13 mouse cellular contexts compared by ENCODE assay signal in genomic region chr5:130792755-130793452, GRCm38 (mm10).
DNase-seq lines count a peak whose midpoint lies in the region; ATAC-seq and TF ChIP-seq lines count a peak whose summit lies in the region.
"Had no signal": no experiment of that assay in that cellular context is flagged by ENCODE, and none has a peak within 500 bp of the region (broad histone marks: within the 10 kb centered on the region; RNA-seq: fewer than 3 reads in every experiment).

No protein-coding gene starts in this region.

- peak; percentile 63 for DNase-seq in forebrain, embryonic 14.5 days (ENCODE audit: low spot score)
- no peak for DNase-seq in forebrain, embryonic 10.5 days (ENCODE audit: extremely low spot score, low spot score)
- DNase-seq in lung, embryonic 14.5 days: peak; percentile 23
- DNase-seq in lung, postnatal 0 days (ENCODE audit: low spot score): no peak
- peak; percentile 70 for DNase-seq in cerebellum, adult 9-11 months
- DNase-seq in left cerebral cortex, postnatal 25 days (ENCODE audit: low spot score in 2 of 2): peak; percentile 67 to 77
- no peak for DNase-seq in gastrocnemius, postnatal 10 days
- DNase-seq: kidney, postnatal 36 days; liver had no signal

- no peaks in the 10 kb centered on the region for H3K27me3 ChIP-seq in forebrain, embryonic 14.5 days (replicated peaks; ENCODE audit: control insufficient read depth, insufficient read depth, low read length)
- no peaks in the 10 kb centered on the region for H3K27me3 ChIP-seq in forebrain, embryonic 10.5 days (ENCODE audit: poor library complexity, severe bottlenecking)
- H3K27me3 ChIP-seq in lung, embryonic 14.5 days (ENCODE audit: insufficient read depth, low read length): no peaks in the 10 kb centered on the region
- no peaks in the 10 kb centered on the region for H3K27me3 ChIP-seq in lung, postnatal 0 days (replicated peaks; ENCODE audit: insufficient read depth, low read length)
- no peaks in the 10 kb centered on the region for H3K27me3 ChIP-seq in kidney, embryonic 14.5 days (ENCODE audit: control insufficient read depth, insufficient read depth, low read length)
- H3K27me3 ChIP-seq: embryonic facial prominence, embryonic 13.5 days; stomach, embryonic 15.5 days had no signal

- no peak overlapping the region for H3K9ac ChIP-seq in forebrain, embryonic 14.5 days (ENCODE audit: low read length)
- H3K9ac ChIP-seq in lung, embryonic 14.5 days: no peak overlapping the region
- no peak overlapping the region for H3K9ac ChIP-seq in lung, postnatal 0 days (replicated peaks; ENCODE audit: low read depth)
- no peak overlapping the region for H3K9ac ChIP-seq in kidney, embryonic 14.5 days (ENCODE audit: low read depth, low read length)
- H3K9ac ChIP-seq: embryonic facial prominence, embryonic 13.5 days; stomach, embryonic 15.5 days had no signal

- 56% methylated on average over 3 of the region's 3 CpGs for WGBS in forebrain, embryonic 14.5 days
- 92% methylated on average over 3 of the region's 3 CpGs for WGBS in forebrain, embryonic 10.5 days
- WGBS in lung, embryonic 14.5 days: 76% methylated on average over 3 of the region's 3 CpGs
- WGBS in lung, postnatal 0 days: 71% methylated on average over 3 of the region's 3 CpGs
- WGBS in kidney, embryonic 14.5 days: 85% methylated on average over 3 of the region's 3 CpGs

- H3K36me3 ChIP-seq in forebrain, embryonic 14.5 days (ENCODE audit: control insufficient read depth, insufficient read depth, low read length): no peaks in the 10 kb centered on the region
- H3K36me3 ChIP-seq in forebrain, embryonic 10.5 days (replicated peaks): no peaks in the 10 kb centered on the region
- no peaks in the 10 kb centered on the region for H3K36me3 ChIP-seq in lung, embryonic 14.5 days (ENCODE audit: insufficient read depth)
- H3K36me3 ChIP-seq in lung, postnatal 0 days (ENCODE audit: insufficient read depth, low read length): no peaks in the 10 kb centered on the region
- H3K36me3 ChIP-seq in kidney, embryonic 14.5 days (ENCODE audit: control insufficient read depth, insufficient read depth, low read length): no peaks in the 10 kb centered on the region
- H3K36me3 ChIP-seq: embryonic facial prominence, embryonic 13.5 days; stomach, embryonic 15.5 days had no signal

- H3K4me1 ChIP-seq in forebrain, embryonic 14.5 days (ENCODE audit: control insufficient read depth, insufficient read depth, low read length): no peaks in the 10 kb centered on the region
- no peaks in the 10 kb centered on the region for H3K4me1 ChIP-seq in forebrain, embryonic 10.5 days
- no peaks in the 10 kb centered on the region for H3K4me1 ChIP-seq in lung, embryonic 14.5 days (ENCODE audit: insufficient read depth)
- no peaks in the 10 kb centered on the region for H3K4me1 ChIP-seq in lung, postnatal 0 days (ENCODE audit: insufficient read depth, low read depth, low read length)
- no peaks in the 10 kb centered on the region for H3K4me1 ChIP-seq in kidney, embryonic 14.5 days (ENCODE audit: control insufficient read depth, insufficient read depth, low read length)
- H3K4me1 ChIP-seq: embryonic facial prominence, embryonic 13.5 days; stomach, embryonic 15.5 days had no signal

- H3K4me2 ChIP-seq in forebrain, embryonic 14.5 days (ENCODE audit: low read length): no peak overlapping the region
- no peak overlapping the region for H3K4me2 ChIP-seq in lung, embryonic 14.5 days
- no peak overlapping the region for H3K4me2 ChIP-seq in lung, postnatal 0 days (replicated peaks; ENCODE audit: low read depth, low read length)
- no peak overlapping the region for H3K4me2 ChIP-seq in kidney, embryonic 14.5 days (replicated peaks; ENCODE audit: low read depth, low read length)
- H3K4me2 ChIP-seq: embryonic facial prominence, embryonic 13.5 days; stomach, embryonic 15.5 days had no signal

- intact Hi-C loops in left cerebral cortex, postnatal 25 days (cut with DNase I): loop anchor here (10.0 kb wide), 1 partner anchor 208 kb away; no protein-coding TSS in a partner anchor

- H3K27ac ChIP-seq in forebrain, embryonic 14.5 days (ENCODE audit: low read depth, low read length): no peak overlapping the region
- H3K27ac ChIP-seq in forebrain, embryonic 10.5 days: no peak overlapping the region
- no peak overlapping the region for H3K27ac ChIP-seq in lung, embryonic 14.5 days (ENCODE audit: low read depth)
- no peak overlapping the region for H3K27ac ChIP-seq in lung, postnatal 0 days (ENCODE audit: low read length)
- H3K27ac ChIP-seq in kidney, embryonic 14.5 days (ENCODE audit: low read depth, low read length): no peak overlapping the region
- H3K27ac ChIP-seq: embryonic facial prominence, embryonic 13.5 days; stomach, embryonic 15.5 days had no signal

- ATAC-seq in forebrain, embryonic 14.5 days: no peak
- no peak for ATAC-seq in lung, embryonic 14.5 days (ENCODE audit: insufficient read depth)
- ATAC-seq in lung, postnatal 0 days: no peak
- no peak for ATAC-seq in kidney, embryonic 14.5 days (ENCODE audit: low FRiP score, low TSS enrichment)
- ATAC-seq: inflammation-experienced regulatory T-cells, adult 6 months had no signal

- TF ChIP-seq CTCF in lung, embryonic 14.5 days (IDR thresholded peaks at IDR 0.05; ENCODE audit: low read depth): no peak
- TF ChIP-seq CTCF in lung, postnatal 0 days (IDR thresholded peaks at IDR 0.05): no peak

- H3K9me3 ChIP-seq in forebrain, embryonic 14.5 days (replicated peaks; ENCODE audit: control insufficient read depth, low read length): no peaks in the 10 kb centered on the region
- H3K9me3 ChIP-seq in forebrain, embryonic 10.5 days: no peaks in the 10 kb centered on the region
- H3K9me3 ChIP-seq in lung, embryonic 14.5 days (ENCODE audit: low read depth, low read length): no peaks in the 10 kb centered on the region
- H3K9me3 ChIP-seq in lung, postnatal 0 days (ENCODE audit: low read length): no peaks in the 10 kb centered on the region
- no peaks in the 10 kb centered on the region for H3K9me3 ChIP-seq in kidney, embryonic 14.5 days (ENCODE audit: control insufficient read depth, low read length)
- H3K9me3 ChIP-seq: embryonic facial prominence, embryonic 13.5 days; stomach, embryonic 15.5 days had no signal

- H3K4me3 ChIP-seq in forebrain, embryonic 14.5 days (ENCODE audit: low read depth, low read length): no peak overlapping the region
- H3K4me3 ChIP-seq in forebrain, embryonic 10.5 days: no peak overlapping the region
- no peak overlapping the region for H3K4me3 ChIP-seq in lung, embryonic 14.5 days (ENCODE audit: low read depth, low read length)
- no peak overlapping the region for H3K4me3 ChIP-seq in lung, postnatal 0 days (ENCODE audit: low read depth, low read length)
- no peak overlapping the region for H3K4me3 ChIP-seq in kidney, embryonic 14.5 days (ENCODE audit: low read length)
- H3K4me3 ChIP-seq: embryonic facial prominence, embryonic 13.5 days; stomach, embryonic 15.5 days had no signal

- no peak for TF ChIP-seq EP300 in lung, postnatal 0 days (IDR thresholded peaks at IDR 0.05)

Comparison
In these comparisons a context has a peak if more than half of its experiments do, and no peak if none do; other contexts are left out.
1. DNase-seq: peak in forebrain, embryonic 14.5 days (single experiment), lung, embryonic 14.5 days (single experiment), cerebellum, adult 9-11 months (single experiment) and left cerebral cortex, postnatal 25 days (2 of 2); none in forebrain, embryonic 10.5 days (single experiment), lung, postnatal 0 days (single experiment) and gastrocnemius, postnatal 10 days (single experiment).